Mouse (Mus musculus): ENCODE measurements around the gene Gm9913.

Gm9913 gene

DNA sequence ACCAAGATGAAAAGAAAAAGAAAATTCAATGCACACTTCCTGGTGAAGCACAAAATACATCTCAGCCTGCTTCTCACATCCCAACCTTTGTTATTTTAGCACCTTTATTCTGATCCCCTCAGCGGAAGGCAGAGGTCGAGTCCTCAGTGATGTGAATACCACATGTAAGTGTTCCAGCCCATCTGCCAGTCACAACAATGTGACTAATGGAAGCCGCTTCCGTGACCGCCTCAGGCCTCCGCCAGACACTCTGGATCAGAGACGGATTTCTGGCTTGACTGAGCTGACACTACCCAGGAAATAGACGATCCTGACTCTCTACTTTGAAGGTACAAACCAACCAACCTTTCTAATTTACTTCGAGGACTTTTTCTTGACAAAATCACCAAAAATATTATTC lies 20.0 kb upstream of the Gm9913 start:
- no peak for TF ChIP-seq GATA4 (IDR thresholded peaks at IDR 0.05; ENCODE audit: insufficient replicate concordance, low read length)

DNA sequence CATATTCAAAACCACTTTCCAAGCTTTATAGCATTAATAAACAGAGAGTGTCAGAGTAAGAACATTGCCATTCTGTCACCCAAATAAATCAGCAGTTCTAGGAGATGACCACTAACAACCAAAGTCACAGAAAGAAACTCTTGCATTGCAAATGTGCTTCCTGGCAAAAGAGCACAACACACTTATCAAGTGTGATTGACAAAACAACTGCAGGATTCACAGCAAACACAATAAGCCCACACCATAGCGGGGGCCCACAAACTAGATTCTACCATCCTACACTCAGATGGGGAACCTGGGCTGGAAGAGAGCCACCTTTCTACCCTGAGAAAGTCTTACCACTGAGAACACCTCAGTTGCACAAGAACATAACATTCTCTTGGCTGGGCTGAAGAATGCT lies 14.9 kb upstream of the Gm9913 start:
- no peak for TF ChIP-seq GATA4 (IDR thresholded peaks at IDR 0.05; ENCODE audit: insufficient replicate concordance, low read length)

- TF ChIP-seq GATA4 (IDR thresholded peaks at IDR 0.05; ENCODE audit: insufficient replicate concordance, low read length): no peak
Observed at GRCm38 (mm10) chr2:125492050-125492900, 12.6 kb upstream of the Gm9913 start.

DNA sequence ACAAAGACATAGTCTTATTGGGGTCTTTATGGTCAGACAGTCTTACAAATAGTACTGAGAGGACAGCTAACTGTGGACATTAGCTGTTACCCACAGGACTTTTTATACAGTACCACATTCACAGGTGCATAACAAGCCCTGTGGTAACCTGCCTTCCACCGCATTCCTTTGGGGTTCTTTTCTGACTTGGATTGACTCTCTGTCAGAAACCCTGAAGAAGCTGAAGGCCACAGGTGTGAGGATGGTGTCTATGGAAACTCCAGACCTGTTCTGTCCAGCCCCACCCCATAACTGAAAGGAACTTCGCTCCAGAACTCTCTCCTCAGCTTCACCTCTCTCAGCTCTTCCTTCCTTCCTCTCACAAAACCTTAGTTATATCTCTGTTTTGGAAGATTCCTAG lies 10.6 kb upstream of the Gm9913 start:
- TF ChIP-seq GATA4 (IDR thresholded peaks at IDR 0.05; ENCODE audit: insufficient replicate concordance, low read length): no peak

DNA sequence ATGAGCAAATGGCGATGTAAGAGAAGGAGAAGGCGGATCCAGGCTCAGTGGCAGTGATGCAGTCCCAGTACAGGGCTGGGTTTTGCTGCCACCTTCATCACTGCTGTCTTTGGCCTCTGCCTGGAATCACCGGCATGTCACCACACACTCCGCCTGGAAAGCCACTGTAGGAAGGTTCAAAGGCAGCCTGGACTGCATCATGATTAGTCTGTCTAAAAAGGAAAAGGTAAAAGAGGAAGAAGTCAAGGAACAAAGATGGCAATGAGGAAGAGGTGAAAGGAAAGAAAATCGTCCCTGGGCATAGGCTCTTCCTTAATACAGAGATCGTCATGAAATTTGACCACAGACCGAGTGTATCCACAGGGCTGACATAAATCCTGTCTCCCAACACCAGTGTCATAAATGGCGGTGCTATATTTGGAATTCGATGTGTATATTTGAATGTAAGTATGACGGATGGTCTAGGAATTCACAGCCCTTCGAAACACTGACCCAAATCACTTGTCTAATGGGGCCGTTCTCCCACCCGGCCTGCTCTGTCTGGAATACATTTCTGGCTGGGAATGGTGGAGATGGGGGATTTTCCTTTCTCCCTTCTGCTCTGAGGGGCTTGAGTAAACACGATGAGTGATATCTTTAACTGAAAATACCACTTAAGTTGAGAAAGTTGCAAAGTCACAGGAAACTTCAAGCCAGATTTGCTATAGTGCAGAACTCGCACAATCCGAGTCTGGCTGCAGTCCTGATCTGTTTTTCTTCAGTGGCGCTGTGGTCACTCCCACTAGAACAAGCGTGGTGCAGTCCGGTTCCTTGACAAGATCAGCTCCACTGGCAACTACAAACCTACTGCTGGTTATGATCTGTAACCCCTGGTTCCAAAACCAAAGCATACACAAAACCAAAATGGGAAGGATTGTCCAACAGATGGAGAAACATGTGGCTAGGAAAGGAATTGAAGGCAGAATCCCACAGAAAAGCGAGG lies 9.8 kb upstream of the Gm9913 start:
- TF ChIP-seq GATA4 (IDR thresholded peaks at IDR 0.05; ENCODE audit: insufficient replicate concordance, low read length): no peak

GRCm38 (mm10) chr2:125496696-125497095 lies 8.2 kb upstream of the Gm9913 start:
- TF ChIP-seq GATA4 (IDR thresholded peaks at IDR 0.05; ENCODE audit: insufficient replicate concordance, low read length): no peak

- no peak for TF ChIP-seq GATA4 (IDR thresholded peaks at IDR 0.05; ENCODE audit: insufficient replicate concordance, low read length)
Observed at GRCm38 (mm10) chr2:125498216-125498615, 6.7 kb upstream of the Gm9913 start.

DNA sequence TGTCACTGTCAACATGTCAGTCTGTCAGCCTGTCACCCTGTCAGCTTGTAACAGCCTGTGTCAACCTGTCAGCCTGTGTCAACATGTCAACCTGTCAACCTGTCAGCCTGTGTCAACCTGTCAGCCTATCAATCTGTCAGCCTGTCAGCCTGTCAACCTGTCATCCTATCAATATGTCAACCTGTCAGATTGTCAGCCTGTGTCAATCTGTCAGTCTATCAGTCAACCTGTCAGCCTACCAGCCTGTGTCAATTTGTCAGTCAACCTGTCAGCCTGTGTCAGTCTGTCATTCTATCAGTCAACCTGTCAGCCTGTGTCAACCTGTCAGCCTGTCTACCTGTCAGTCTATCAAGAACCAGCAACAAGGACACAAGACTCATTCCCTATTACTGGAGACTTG lies 3.4 kb upstream of the Gm9913 start:
- no peak for TF ChIP-seq GATA4 (IDR thresholded peaks at IDR 0.05; ENCODE audit: insufficient replicate concordance, low read length)

- no peak for TF ChIP-seq GATA4 (IDR thresholded peaks at IDR 0.05; ENCODE audit: insufficient replicate concordance, low read length)
Observed at GRCm38 (mm10) chr2:125505746-125506315, 942 bp downstream of the Gm9913 start.

DNA sequence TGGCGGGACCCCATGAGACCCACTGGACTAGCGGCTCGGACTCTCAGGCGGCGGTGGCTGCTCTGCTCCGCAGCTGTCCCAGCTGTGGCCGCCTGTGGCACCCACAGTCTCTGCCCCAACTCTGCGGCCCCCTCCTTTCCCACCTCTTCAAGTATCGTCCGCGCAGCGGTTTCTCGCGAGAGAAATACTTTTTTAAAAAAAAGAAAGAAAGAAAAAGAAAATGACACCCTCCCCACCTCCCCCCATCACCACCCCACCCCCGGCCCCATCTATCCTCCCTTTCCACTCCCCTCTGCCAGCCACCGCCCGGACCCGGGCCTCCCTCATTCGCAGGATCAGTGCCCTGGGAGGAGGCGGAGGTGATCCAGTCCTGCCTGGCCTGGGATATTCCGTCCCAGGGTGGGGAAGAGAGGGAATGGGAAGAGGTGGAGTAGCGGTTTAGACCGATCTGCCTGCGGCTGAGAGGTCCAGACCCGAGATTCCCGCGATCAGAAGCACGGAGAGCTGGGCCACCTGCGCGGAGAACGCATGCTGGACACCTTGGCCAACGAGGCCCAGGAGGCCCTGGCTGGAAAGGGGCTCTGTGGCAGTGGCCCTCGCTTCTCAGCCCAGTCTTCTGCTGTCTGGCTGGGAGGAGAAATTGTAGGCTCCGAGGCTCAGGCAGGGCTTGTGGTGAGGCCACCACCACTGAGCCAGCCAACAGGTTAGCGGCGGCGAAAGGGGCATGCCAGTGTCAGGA lies 1.6 kb downstream of the Gm9913 start:
- no peak for TF ChIP-seq GATA4 (IDR thresholded peaks at IDR 0.05; ENCODE audit: insufficient replicate concordance, low read length)

DNA sequence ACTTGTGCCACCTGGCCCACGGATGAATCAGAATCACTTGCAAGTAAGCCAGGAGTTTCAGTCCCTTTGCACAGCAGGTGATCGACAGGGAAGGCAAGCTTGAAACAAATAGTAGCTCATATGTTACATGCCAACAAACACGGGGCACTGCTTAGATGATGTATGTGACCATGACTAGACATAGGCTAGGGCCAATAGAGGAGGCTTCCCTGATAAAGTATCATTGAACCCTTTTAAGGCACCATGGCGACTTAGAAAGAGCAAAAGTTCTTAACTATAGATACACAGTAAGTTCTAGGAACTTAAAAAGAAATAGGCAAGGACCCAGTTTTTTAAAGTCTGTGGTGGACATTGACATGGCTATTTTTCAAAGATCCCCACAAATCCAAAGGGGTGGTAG lies 3.0 kb downstream of the Gm9913 start, which contains the start of gene Fbn1:
Gene Fbn1, minus strand, starts transcription at position 101 of the 400 bp plus-strand sequence.
- TF ChIP-seq GATA4 (IDR thresholded peaks at IDR 0.05; ENCODE audit: insufficient replicate concordance, low read length): no peak

- TF ChIP-seq GATA4 (IDR thresholded peaks at IDR 0.05; ENCODE audit: insufficient replicate concordance, low read length): no peak
Observed at GRCm38 (mm10) chr2:125508381-125508780, 3.5 kb downstream of the Gm9913 start.

GRCm38 (mm10) chr2:125510752-125511151 lies 5.9 kb downstream of the Gm9913 start:
- no peak for TF ChIP-seq GATA4 (IDR thresholded peaks at IDR 0.05; ENCODE audit: insufficient replicate concordance, low read length)

DNA sequence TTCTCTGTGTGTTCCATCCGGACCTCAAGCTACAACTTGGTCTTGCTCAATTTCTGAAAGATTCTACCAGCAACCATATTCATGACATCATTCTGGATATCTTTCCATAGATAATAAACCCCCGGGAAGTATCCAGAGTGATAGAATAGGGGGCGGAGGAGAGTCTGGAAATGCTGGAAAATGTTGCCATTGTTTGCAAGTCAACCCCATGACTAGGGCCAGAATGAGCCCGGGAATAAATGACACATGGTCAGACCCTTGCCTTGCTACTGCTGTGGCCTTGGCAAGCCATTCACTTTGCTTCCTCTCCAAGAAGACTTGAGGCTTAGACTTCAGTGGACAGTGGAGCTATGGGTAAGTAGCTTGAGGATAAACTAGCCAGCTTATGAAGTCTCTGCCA lies 7.0 kb downstream of the Gm9913 start:
- no peak for TF ChIP-seq GATA4 (IDR thresholded peaks at IDR 0.05; ENCODE audit: insufficient replicate concordance, low read length)

GRCm38 (mm10) chr2:125512544-125512943 lies 7.7 kb downstream of the Gm9913 start:
- TF ChIP-seq GATA4 (IDR thresholded peaks at IDR 0.05; ENCODE audit: insufficient replicate concordance, low read length): no peak

Data from liver, adult (tissue).